Mouse (Mus musculus): ENCODE measurements at regions not wholly inside any gene's neighbourhood (a gene's known extent, or its start where the extent isn't known, plus 50 kb on each side); places are given as distances from the start of the nearest gene placed in this dataset.
A peak's percentile ranks its signal among the peaks of the same experiment; 100 is the strongest.

DNA sequence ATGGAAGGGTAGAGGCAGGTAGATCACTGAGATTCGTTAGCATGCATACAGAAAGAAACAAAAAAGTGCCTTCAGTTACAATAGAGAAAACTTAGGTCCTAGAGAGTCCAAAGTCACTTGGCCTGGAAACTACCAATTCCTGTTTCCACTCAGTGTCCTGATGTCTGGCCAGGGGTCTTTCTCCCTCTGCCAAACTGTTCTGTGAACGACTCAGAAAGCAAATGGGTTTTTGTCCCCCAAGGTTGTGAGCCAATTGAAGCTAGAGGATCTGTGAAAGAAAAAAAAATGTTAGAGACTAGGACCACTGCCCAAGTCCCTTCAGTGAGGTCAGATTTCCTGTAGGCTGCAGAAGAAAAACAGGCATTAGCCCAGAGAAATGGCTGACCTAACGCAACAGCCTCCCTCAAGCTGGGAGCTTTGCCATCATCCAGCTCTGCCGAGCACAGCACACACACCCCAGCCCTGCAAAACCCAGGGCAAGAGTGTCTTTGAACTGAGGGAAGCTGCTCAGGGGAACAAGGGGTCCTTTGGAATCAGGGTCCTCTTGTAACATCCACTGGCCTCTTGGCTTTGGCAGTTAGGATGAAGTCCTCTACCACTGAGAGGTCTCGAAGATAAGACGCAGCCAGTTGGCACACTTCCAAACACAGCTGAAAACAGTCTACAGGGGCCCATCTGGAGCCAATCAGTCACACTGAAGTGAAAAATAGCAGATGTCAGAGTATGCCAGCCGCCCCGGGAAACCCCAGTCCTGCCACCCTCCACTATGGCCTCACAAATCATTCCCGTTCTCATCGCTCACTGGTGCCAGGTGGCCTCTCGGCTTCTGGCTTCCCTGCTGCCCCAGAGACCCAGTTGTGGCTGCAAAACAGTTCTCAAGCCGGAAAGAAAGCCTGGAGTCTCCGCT lies 85.0 kb upstream of the Castor2 start:
- no peak overlapping the region for H3K4me2 ChIP-seq (ENCODE audit: insufficient read depth, low read depth, poor library complexity, severe bottlenecking)
- TF ChIP-seq RAD21 (IDR thresholded peaks at IDR 0.05; ENCODE audit: low read depth, low read length) (no peak), ZKSCAN1 (IDR thresholded peaks at IDR 0.05; ENCODE audit: borderline replicate concordance, low read depth, low read length) (no peak), MAZ (IDR thresholded peaks at IDR 0.05; ENCODE audit: low read depth, low read length) (no peak), ZMIZ1 (IDR thresholded peaks at IDR 0.05; ENCODE audit: low read depth, low read length) (no peak), MXI1 (IDR thresholded peaks at IDR 0.05; ENCODE audit: low read depth, low read length) (no peak), ZNF384 (IDR thresholded peaks at IDR 0.05; ENCODE audit: low read depth, low read length) (no peak), KAT2A (IDR thresholded peaks at IDR 0.05; ENCODE audit: insufficient replicate concordance, low read length) (no peak), CHD2 (IDR thresholded peaks at IDR 0.05; ENCODE audit: low read length) (no peak), TCF12 (IDR thresholded peaks at IDR 0.05; ENCODE audit: low read depth, low read length) (no peak), SMC3 (IDR thresholded peaks at IDR 0.05; ENCODE audit: low read depth, low read length) (no peak)

GRCm38 (mm10) chr5:134013206-134013605 lies 86.3 kb upstream of the Castor2 start:
- DNase-seq (ENCODE audit: extremely low read depth) = no peak
- Histone ChIP-seq H3K4me1 (ENCODE audit: control insufficient read depth in 1 of 2, insufficient read depth in 2 of 2) (no peaks in the 10 kb centered on the region), H3K9me3 (replicated peaks; ENCODE audit: low read length) (peaks cover 2% of the 10 kb centered on the region), H3K4me2 (ENCODE audit: insufficient read depth, low read depth, poor library complexity, severe bottlenecking) (no peak overlapping the region), H3K4me3 (replicated peaks in 1 of 3; ENCODE audit: low read depth in 2 of 3, low read length in 2 of 3, poor library complexity in 1 of 3) (no peak overlapping the region), H3K27me3 (replicated peaks) (no peaks in the 10 kb centered on the region), H3K27ac (ENCODE audit: insufficient read depth, low read depth) (no peak overlapping the region), H3K79me2 (replicated peaks; ENCODE audit: control insufficient read depth, extremely low read depth, insufficient read depth, poor library complexity, severe bottlenecking) (no peaks in the 10 kb centered on the region), H3K36me3 (replicated peaks in 1 of 2; ENCODE audit: control insufficient read depth in 1 of 2, insufficient read depth in 1 of 2, low read length in 1 of 2) (no peaks in the 10 kb centered on the region), H3K9ac (ENCODE audit: insufficient read depth, low read depth) (no peak overlapping the region)
- TF ChIP-seq CTCF (conservative IDR thresholded peaks at IDR 0.05 in 1 of 2, IDR thresholded peaks at IDR 0.05 in 1 of 2; ENCODE audit: low read depth in 2 of 2, low read length in 2 of 2) = peak in 1 of 2 experiments; percentile 19; a peak in 2 of 4 replicates
- TF ChIP-seq NELFE (IDR thresholded peaks at IDR 0.05; ENCODE audit: low read depth, low read length) = no peak
- dilution Hi-C loops (cut with MboI; ENCODE audit: extremely low pct_ligation_motif_present, extremely low pct_unique_long_range_greater_than_20kb, low sequenced_read_pairs) = no loop called here
- in situ Hi-C loops (cut with MboI; ENCODE audit: low pct_ligation_motif_present, low pct_unique_long_range_greater_than_20kb, low sequenced_read_pairs) = no loop called here

More for the DNA sequence above, 85.0 kb upstream of the Castor2 start:
- Histone ChIP-seq H3K4me3 (replicated peaks in 1 of 3; ENCODE audit: low read depth in 2 of 3, low read length in 2 of 3, poor library complexity in 1 of 3) (no peak overlapping the region), H3K27ac (ENCODE audit: insufficient read depth, low read depth) (no peak overlapping the region), H3K9me3 (replicated peaks; ENCODE audit: low read length) (peaks cover 2% of the 10 kb centered on the region), H3K36me3 (replicated peaks in 1 of 2; ENCODE audit: control insufficient read depth in 1 of 2, insufficient read depth in 1 of 2, low read length in 1 of 2) (no peaks in the 10 kb centered on the region), H3K9ac (ENCODE audit: insufficient read depth, low read depth) (no peak overlapping the region), H3K79me2 (replicated peaks; ENCODE audit: control insufficient read depth, extremely low read depth, insufficient read depth, poor library complexity, severe bottlenecking) (no peaks in the 10 kb centered on the region), H3K27me3 (replicated peaks) (no peaks in the 10 kb centered on the region), H3K4me1 (ENCODE audit: control insufficient read depth in 1 of 2, insufficient read depth in 2 of 2) (no peaks in the 10 kb centered on the region)
- in situ Hi-C loops (cut with MboI; ENCODE audit: low pct_ligation_motif_present, low pct_unique_long_range_greater_than_20kb, low sequenced_read_pairs) = no loop called here
- dilution Hi-C loops (cut with MboI; ENCODE audit: extremely low pct_ligation_motif_present, extremely low pct_unique_long_range_greater_than_20kb, low sequenced_read_pairs) = no loop called here
- DNase-seq (ENCODE audit: extremely low read depth) = no peak

DNA sequence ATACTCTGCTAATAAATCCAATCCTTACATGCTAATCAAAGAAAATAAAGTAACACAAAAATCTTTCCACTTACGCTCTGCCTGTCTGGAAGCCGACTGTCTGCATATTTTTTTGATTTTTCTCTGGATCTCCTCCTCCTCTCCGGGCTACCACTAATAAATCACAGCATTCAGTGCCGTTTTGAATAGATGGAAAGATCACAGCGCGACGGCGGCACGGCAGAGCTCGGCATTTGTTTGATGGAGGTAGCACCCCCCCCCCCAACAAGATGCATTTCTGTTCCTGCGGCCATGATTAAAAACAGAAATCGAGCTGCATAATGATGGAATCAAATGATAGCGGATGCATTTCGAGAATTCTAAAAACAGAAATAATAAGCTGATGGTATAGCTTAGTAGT lies 89.7 kb upstream of the Castor2 start:
- Histone ChIP-seq H3K79me2 (replicated peaks; ENCODE audit: control insufficient read depth, extremely low read depth, insufficient read depth, poor library complexity, severe bottlenecking) (no peaks in the 10 kb centered on the region), H3K4me1 (ENCODE audit: control insufficient read depth in 1 of 2, insufficient read depth in 2 of 2) (no peaks in the 10 kb centered on the region), H3K4me3 (replicated peaks in 1 of 3; ENCODE audit: low read depth in 2 of 3, low read length in 2 of 3, poor library complexity in 1 of 3) (no peak overlapping the region), H3K27ac (ENCODE audit: insufficient read depth, low read depth) (no peak overlapping the region), H3K9ac (ENCODE audit: insufficient read depth, low read depth) (no peak overlapping the region), H3K9me3 (replicated peaks; ENCODE audit: low read length) (peaks cover 2% of the 10 kb centered on the region), H3K4me2 (ENCODE audit: insufficient read depth, low read depth, poor library complexity, severe bottlenecking) (no peak overlapping the region), H3K36me3 (replicated peaks in 1 of 2; ENCODE audit: control insufficient read depth in 1 of 2, insufficient read depth in 1 of 2, low read length in 1 of 2) (no peaks in the 10 kb centered on the region), H3K27me3 (replicated peaks) (no peaks in the 10 kb centered on the region)
- dilution Hi-C loops (cut with MboI; ENCODE audit: extremely low pct_ligation_motif_present, extremely low pct_unique_long_range_greater_than_20kb, low sequenced_read_pairs) = no loop called here
- in situ Hi-C loops (cut with MboI; ENCODE audit: low pct_ligation_motif_present, low pct_unique_long_range_greater_than_20kb, low sequenced_read_pairs) = no loop called here
- TF ChIP-seq KAT2A (IDR thresholded peaks at IDR 0.05; ENCODE audit: insufficient replicate concordance, low read length) (no peak), HCFC1 (IDR thresholded peaks at IDR 0.05; ENCODE audit: low read depth, low read length) (no peak), MXI1 (IDR thresholded peaks at IDR 0.05; ENCODE audit: low read depth, low read length) (no peak), MAX (IDR thresholded peaks at IDR 0.05; ENCODE audit: low read length) (no peak), ETS1 (conservative IDR thresholded peaks at IDR 0.05; ENCODE audit: low read depth, low read length) (no peak), ZMIZ1 (IDR thresholded peaks at IDR 0.05; ENCODE audit: low read depth, low read length) (no peak), MAFK (IDR thresholded peaks at IDR 0.05; ENCODE audit: insufficient replicate concordance, low read length) (no peak)
- DNase-seq (ENCODE audit: extremely low read depth) = no peak

Measured in CH12.LX (cell line).